Mouse (Mus musculus): ENCODE results near the gene Olfr976. TPM values are rescaled to one million over a fixed set of nuclear protein-coding genes. Genes with fewer than 3 reads are reported as not detected.

Olfr976 gene
- polyA plus RNA-seq, 1 experiment from 2014 or later, result not detected

DNA sequence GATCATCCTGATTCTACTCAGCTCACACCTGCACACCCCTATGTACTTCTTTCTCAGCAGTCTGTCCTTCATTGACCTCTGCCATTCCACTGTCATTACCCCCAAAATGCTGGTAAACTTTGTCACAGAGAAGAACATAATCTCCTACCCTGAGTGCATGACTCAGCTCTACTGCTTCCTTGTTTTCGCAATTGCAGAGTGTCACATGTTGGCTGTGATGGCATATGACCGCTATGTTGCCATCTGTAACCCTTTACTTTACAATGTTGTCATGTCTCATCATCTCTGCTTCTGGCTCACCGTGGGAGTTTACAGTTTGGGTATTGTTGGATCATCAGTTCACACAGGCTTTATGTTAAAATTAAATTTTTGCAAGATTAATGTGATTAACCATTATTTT, 51.0 kb downstream of the Olfr976 start:
- Histone ChIP-seq H3K27ac (ENCODE audit: low read length) (no peak overlapping the region), H3K27me3 (replicated peaks; ENCODE audit: control insufficient read depth, insufficient read depth, low read length) (no peaks in the 10 kb centered on the region), H3K9ac (ENCODE audit: low read depth, low read length) (no peak overlapping the region), H3K36me3 (ENCODE audit: control insufficient read depth, insufficient read depth, low read length) (no peaks in the 10 kb centered on the region), H3K9me3 (ENCODE audit: control insufficient read depth, low read length) (no peaks in the 10 kb centered on the region), H3K4me2 (ENCODE audit: low read depth, low read length) (no peak overlapping the region), H3K4me1 (ENCODE audit: control insufficient read depth, insufficient read depth, low read length) (no peaks in the 10 kb centered on the region), H3K4me3 (ENCODE audit: low read length) (no peak overlapping the region)
- ATAC-seq, result no peak
- WGBS, result 73% methylated on average over 3 of the region's 3 CpGs

- no peak within 1 kb of the TSS for H3K9ac ChIP-seq (ENCODE audit: low read depth, low read length)
- no peaks in the 10 kb centered on the region for H3K36me3 ChIP-seq (ENCODE audit: control insufficient read depth, insufficient read depth, low read length)
- no peak for ATAC-seq
- no peaks in the 10 kb centered on the region for H3K4me1 ChIP-seq (ENCODE audit: control insufficient read depth, insufficient read depth, low read length)
- 73% methylated on average over 2 of the region's 2 CpGs for WGBS
- no peak within 1 kb of the TSS for H3K4me3 ChIP-seq (ENCODE audit: low read length)
- H3K4me2 ChIP-seq (ENCODE audit: low read depth, low read length), result no peak within 1 kb of the TSS
- no peak within 1 kb of the TSS for H3K27ac ChIP-seq (ENCODE audit: low read length)
- no peaks in the 10 kb centered on the region for H3K9me3 ChIP-seq (ENCODE audit: control insufficient read depth, low read length)
- no peaks in the 10 kb centered on the region for H3K27me3 ChIP-seq (replicated peaks; ENCODE audit: control insufficient read depth, insufficient read depth, low read length)
Measured at GRCm38 (mm10) chr9:39907036-39907435, 53.9 kb downstream of the Olfr976 start, which contains the start of gene Olfr229. TSS of gene Olfr229 (plus strand) at chr9:39907336.

DNA sequence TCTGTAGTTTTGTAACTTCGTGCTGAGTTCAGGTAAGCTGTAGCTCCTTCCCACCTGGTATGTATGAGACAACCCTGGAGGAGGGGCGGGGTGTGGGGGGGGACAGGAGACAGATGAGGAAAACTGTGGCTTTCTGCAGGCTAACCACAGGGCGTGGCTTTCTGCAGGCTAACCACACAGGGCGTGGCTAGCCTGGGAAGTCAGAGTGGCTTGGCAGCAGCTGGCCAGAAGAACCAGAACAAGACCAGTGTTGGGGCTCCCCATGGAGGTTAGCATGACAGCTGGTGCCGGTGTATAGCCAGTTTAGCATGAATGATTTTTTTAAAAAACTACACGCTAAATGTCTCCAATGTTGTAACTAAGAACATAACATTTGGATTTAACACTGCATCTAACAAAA, 55.8 kb downstream of the Olfr976 start:
- no peaks in the 10 kb centered on the region for H3K9me3 ChIP-seq (ENCODE audit: control insufficient read depth, low read length)
- no peaks in the 10 kb centered on the region for H3K36me3 ChIP-seq (ENCODE audit: control insufficient read depth, insufficient read depth, low read length)
- no peak overlapping the region for H3K9ac ChIP-seq (ENCODE audit: low read depth, low read length)
- ATAC-seq, result peak; percentile 48; the same call in 1 of the 2 replicates
- H3K4me3 ChIP-seq (ENCODE audit: low read length), result no peak overlapping the region
- H3K27ac ChIP-seq (ENCODE audit: low read length), result no peak overlapping the region
- H3K27me3 ChIP-seq (replicated peaks; ENCODE audit: control insufficient read depth, insufficient read depth, low read length), result no peaks in the 10 kb centered on the region
- no peak overlapping the region for H3K4me2 ChIP-seq (ENCODE audit: low read depth, low read length)
- H3K4me1 ChIP-seq (ENCODE audit: control insufficient read depth, insufficient read depth, low read length), result no peaks in the 10 kb centered on the region
- 75% methylated on average over 6 of the region's 6 CpGs for WGBS

Other genes with a start within 250 kb of the Olfr976 start
- not detected in 2 replicates for gene Olfr965, start 249.8 kb downstream of the Olfr976 start, polyA plus RNA-seq (2015; fragmentation: Nextera tagmentation; extraction: Ambion mirVana)
- not detected in 2 replicates for gene Olfr150, start 230.2 kb downstream of the Olfr976 start, polyA plus RNA-seq (2015; fragmentation: Nextera tagmentation; extraction: Ambion mirVana)
- not detected in 2 replicates for gene Olfr967, start 214.9 kb downstream of the Olfr976 start, polyA plus RNA-seq (2015; fragmentation: Nextera tagmentation; extraction: Ambion mirVana)
- gene Olfr968, start 177.9 kb downstream of the Olfr976 start, polyA plus RNA-seq (2015; fragmentation: Nextera tagmentation; extraction: Ambion mirVana), result not detected in 2 replicates
- not detected in 2 replicates for gene Olfr969, start 170.2 kb downstream of the Olfr976 start, polyA plus RNA-seq (2015; fragmentation: Nextera tagmentation; extraction: Ambion mirVana)
- gene Olfr970, start 152.3 kb downstream of the Olfr976 start, polyA plus RNA-seq (2015; fragmentation: Nextera tagmentation; extraction: Ambion mirVana), result not detected in 2 replicates
- gene Olfr971, start 124.3 kb downstream of the Olfr976 start, polyA plus RNA-seq (2015; fragmentation: Nextera tagmentation; extraction: Ambion mirVana), result not detected in 2 replicates
- gene Olfr972, start 94.7 kb downstream of the Olfr976 start, polyA plus RNA-seq (2015; fragmentation: Nextera tagmentation; extraction: Ambion mirVana), result not detected in 2 replicates
- not detected in 2 replicates for gene Olfr229, start 53.8 kb downstream of the Olfr976 start, polyA plus RNA-seq (2015; fragmentation: Nextera tagmentation; extraction: Ambion mirVana)
- not detected in 2 replicates for gene Olfr974, start 23.6 kb downstream of the Olfr976 start, polyA plus RNA-seq (2015; fragmentation: Nextera tagmentation; extraction: Ambion mirVana)
- not detected in 2 replicates for gene Olfr975, start 9.1 kb downstream of the Olfr976 start, polyA plus RNA-seq (2015; fragmentation: Nextera tagmentation; extraction: Ambion mirVana)
- gene Olfr978, start 31.0 kb upstream of the Olfr976 start, polyA plus RNA-seq (2015; fragmentation: Nextera tagmentation; extraction: Ambion mirVana), result not detected in 2 replicates
- not detected in 2 replicates for gene Olfr979, start 42.3 kb upstream of the Olfr976 start, polyA plus RNA-seq (2015; fragmentation: Nextera tagmentation; extraction: Ambion mirVana)
- not detected in 2 replicates for gene Olfr980, start 48.4 kb upstream of the Olfr976 start, polyA plus RNA-seq (2015; fragmentation: Nextera tagmentation; extraction: Ambion mirVana)
- gene Olfr981, start 60.3 kb upstream of the Olfr976 start, polyA plus RNA-seq (2015; fragmentation: Nextera tagmentation; extraction: Ambion mirVana), result not detected in 2 replicates
- not detected in 2 replicates for gene Olfr982, start 112.7 kb upstream of the Olfr976 start, polyA plus RNA-seq (2015; fragmentation: Nextera tagmentation; extraction: Ambion mirVana)
- gene Olfr983, start 132.5 kb upstream of the Olfr976 start, polyA plus RNA-seq (2015; fragmentation: Nextera tagmentation; extraction: Ambion mirVana), result not detected in 2 replicates
- not detected in 2 replicates for gene Olfr984, start 153.1 kb upstream of the Olfr976 start, polyA plus RNA-seq (2015; fragmentation: Nextera tagmentation; extraction: Ambion mirVana)
- not detected in 2 replicates for gene Olfr985, start 169.1 kb upstream of the Olfr976 start, polyA plus RNA-seq (2015; fragmentation: Nextera tagmentation; extraction: Ambion mirVana)
- gene Tmem225, start 187.0 kb upstream of the Olfr976 start, polyA plus RNA-seq (2015; fragmentation: Nextera tagmentation; extraction: Ambion mirVana), result not detected in 2 replicates
- not detected in 2 replicates for gene Olfr986, start 219.8 kb upstream of the Olfr976 start, polyA plus RNA-seq (2015; fragmentation: Nextera tagmentation; extraction: Ambion mirVana)
- 2.8 and 3.1 TPM in 2 replicates for gene Zfp202, start 231.2 kb upstream of the Olfr976 start, polyA plus RNA-seq (2015; fragmentation: Nextera tagmentation; extraction: Ambion mirVana)